In the genomic region with DNA sequence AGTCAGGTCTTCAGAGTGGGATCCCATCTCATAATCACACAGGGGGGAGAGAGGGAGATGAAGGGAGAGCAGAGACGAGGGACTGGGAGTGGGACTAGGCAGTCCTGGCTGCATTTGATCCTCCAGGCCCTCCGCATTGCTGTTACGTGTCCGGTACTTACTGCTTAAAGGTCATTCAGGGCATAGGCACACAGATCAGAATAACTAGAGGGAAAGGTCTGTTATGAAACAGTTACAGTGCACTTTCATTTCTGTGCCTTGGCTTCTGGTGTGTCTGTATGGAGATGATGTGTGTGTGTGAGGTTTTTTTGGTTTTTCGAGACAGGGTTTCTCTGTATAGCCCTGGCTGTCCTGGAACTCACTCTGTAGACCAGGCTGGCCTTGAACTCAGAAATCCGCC, we compare ENCODE assay signal across 36 mouse cellular contexts. TPM values are rescaled to one million over a fixed set of nuclear protein-coding genes. Genes with fewer than 3 reads are reported as not detected.
"Had no signal": no experiment of that assay in that cellular context is flagged by ENCODE, and none has a peak within 500 bp of the region (broad histone marks: within the 10 kb centered on the region; RNA-seq: fewer than 3 reads in every experiment).

No protein-coding gene starts in this region.

- H3K4me1 ChIP-seq: heart, embryonic 12.5 days; heart, embryonic 13.5 days; heart, embryonic 15.5 days; hindbrain, embryonic 10.5 days; hindbrain, embryonic 12.5 days; hindbrain, embryonic 13.5 days; hindbrain, embryonic 15.5 days; intestine, embryonic 15.5 days; kidney, embryonic 15.5 days had no signal

- H3K9me3 ChIP-seq: heart, embryonic 12.5 days; heart, embryonic 13.5 days; heart, embryonic 15.5 days; hindbrain, embryonic 10.5 days; hindbrain, embryonic 12.5 days; hindbrain, embryonic 13.5 days; hindbrain, embryonic 15.5 days; intestine, embryonic 15.5 days; kidney, embryonic 15.5 days had no signal

- ATAC-seq: hindbrain, embryonic 16.5 days; hindbrain, postnatal 0 days; inflammation-experienced regulatory T-cells, adult 6 months; intestine, embryonic 15.5 days; intestine, embryonic 16.5 days; intestine, postnatal 0 days had no signal

- DNase-seq: heart, postnatal 10 days; heart, postnatal 14 days; heart, postnatal 36 days; heart, postnatal 4 days; kidney, adult 11 months; kidney, adult 18-20 months; kidney, adult 2 months; kidney, adult 8-10 months; kidney, adult 9 months; kidney, postnatal 10 days; kidney, postnatal 14 days; kidney, postnatal 25 days; kidney, postnatal 36 days; kidney, postnatal 4 days; layer of hippocampus, adult 9-11 months; layer of hippocampus, postnatal 36 days had no signal

- H3K9ac ChIP-seq: heart, embryonic 12.5 days; heart, embryonic 13.5 days; heart, embryonic 15.5 days; hindbrain, embryonic 12.5 days; hindbrain, embryonic 13.5 days; hindbrain, embryonic 14.5 days; hindbrain, embryonic 15.5 days; intestine, embryonic 15.5 days; kidney, embryonic 15.5 days had no signal

- H3K4me2 ChIP-seq: heart, embryonic 11.5 days; heart, embryonic 12.5 days; heart, embryonic 13.5 days; heart, embryonic 15.5 days; hindbrain, embryonic 12.5 days; hindbrain, embryonic 13.5 days; hindbrain, embryonic 14.5 days; hindbrain, embryonic 15.5 days; intestine, embryonic 15.5 days; kidney, embryonic 15.5 days had no signal

- H3K27ac ChIP-seq: heart, embryonic 13.5 days; heart, embryonic 15.5 days; hindbrain, embryonic 10.5 days; hindbrain, embryonic 12.5 days; hindbrain, embryonic 13.5 days; hindbrain, embryonic 14.5 days; hindbrain, embryonic 15.5 days; hindbrain, postnatal 0 days; intestine, embryonic 15.5 days; kidney, embryonic 15.5 days; kidney, postnatal 0 days; layer of hippocampus, adult 2 months; left cerebral cortex, adult 2 months had no signal

- H3K27me3 ChIP-seq: heart, embryonic 12.5 days; heart, embryonic 13.5 days; heart, embryonic 15.5 days; hindbrain, embryonic 12.5 days; hindbrain, embryonic 13.5 days; hindbrain, embryonic 15.5 days; intestine, embryonic 15.5 days; kidney, embryonic 15.5 days had no signal

- H3K4me3 ChIP-seq: heart, embryonic 12.5 days; heart, embryonic 13.5 days; heart, embryonic 15.5 days; hindbrain, embryonic 10.5 days; hindbrain, embryonic 12.5 days; hindbrain, embryonic 13.5 days; hindbrain, embryonic 15.5 days; intestine, embryonic 15.5 days; kidney, embryonic 15.5 days; layer of hippocampus, adult 2 months; left cerebral cortex, adult 2 months had no signal

RNA-seq across cellular contexts. Expression of a gene that starts 41.6 kb away (rescaled TPM):
- total RNA-seq: heart, postnatal 25 days; heart, postnatal 36 days; heart, postnatal 4 days had no signal
